10 mouse cellular contexts compared by ENCODE assay signal in genomic region chr2:131911341-131911740, GRCm38 (mm10). TPM values are rescaled to one million over a fixed set of nuclear protein-coding genes. Genes with fewer than 3 reads are reported as not detected.
DNase-seq lines count a peak whose midpoint lies in the region; ATAC-seq lines count a peak whose summit lies in the region.
"Had no signal": no experiment of that assay in that cellular context is flagged by ENCODE, and none has a peak within 500 bp of the region (broad histone marks: within the 10 kb centered on the region; RNA-seq: fewer than 3 reads in every experiment).

No protein-coding gene starts in this region.

- peak overlapping the region; percentile 81; the same call in 1 of the 2 replicates for H3K4me2 ChIP-seq in kidney, embryonic 16.5 days (replicated peaks; ENCODE audit: low read depth, low read length)
- H3K4me2 ChIP-seq in hindbrain, embryonic 11.5 days (replicated peaks; ENCODE audit: low read depth, low read length): peak overlapping the region; percentile 81
- H3K4me2 ChIP-seq in neural tube, embryonic 13.5 days: peak overlapping the region; percentile 64

- no peaks in the 10 kb centered on the region for H3K27me3 ChIP-seq in kidney, embryonic 16.5 days (ENCODE audit: insufficient read depth, low read length)
- no peaks in the 10 kb centered on the region for H3K27me3 ChIP-seq in hindbrain, embryonic 11.5 days (ENCODE audit: control insufficient read depth, insufficient read depth, low read length)
- no peaks in the 10 kb centered on the region for H3K27me3 ChIP-seq in neural tube, embryonic 13.5 days
- H3K27me3 ChIP-seq: Patski had no signal

- H3K4me3 ChIP-seq in kidney, embryonic 16.5 days (ENCODE audit: low read length): no peak overlapping the region; the same call in 1 of the 2 replicates
- H3K4me3 ChIP-seq in hindbrain, embryonic 11.5 days (ENCODE audit: low read depth, low read length): no peak overlapping the region
- H3K4me3 ChIP-seq in neural tube, embryonic 13.5 days: peak overlapping the region; percentile 66

- H3K9me3 ChIP-seq in kidney, embryonic 16.5 days (ENCODE audit: low read length): no peaks in the 10 kb centered on the region
- H3K9me3 ChIP-seq in hindbrain, embryonic 11.5 days (ENCODE audit: control insufficient read depth, low read length): no peaks in the 10 kb centered on the region
- H3K9me3 ChIP-seq in neural tube, embryonic 13.5 days: no peaks in the 10 kb centered on the region; the same call in 1 of the 2 replicates

- no peak for ATAC-seq in kidney, embryonic 16.5 days (ENCODE audit: low FRiP score, low TSS enrichment)
- ATAC-seq in hindbrain, embryonic 11.5 days (ENCODE audit: low FRiP score): no peak
- no peak for ATAC-seq in neural tube, embryonic 13.5 days (ENCODE audit: low read depth)
- no peak for ATAC-seq in activated CD4-positive, CD25-positive, alpha-beta regulatory T cell, adult 4 months
- ATAC-seq: Patski had no signal

- 22% methylated on average over 4 of the region's 4 CpGs for WGBS in kidney, embryonic 16.5 days
- 49% methylated on average over 4 of the region's 4 CpGs for WGBS in hindbrain, embryonic 11.5 days
- 5% methylated on average over 4 of the region's 4 CpGs for WGBS in neural tube, embryonic 13.5 days

- H3K27ac ChIP-seq in kidney, embryonic 16.5 days (ENCODE audit: low read length): no peak overlapping the region
- H3K27ac ChIP-seq in hindbrain, embryonic 11.5 days (ENCODE audit: low read depth, low read length): no peak overlapping the region
- H3K27ac ChIP-seq in neural tube, embryonic 13.5 days (replicated peaks): peak overlapping the region; percentile 95; the same call in 1 of the 2 replicates

- H3K9ac ChIP-seq in kidney, embryonic 16.5 days (replicated peaks; ENCODE audit: low read length): no peak overlapping the region
- H3K9ac ChIP-seq in hindbrain, embryonic 11.5 days (ENCODE audit: low read depth, low read length): no peak overlapping the region
- H3K9ac ChIP-seq in neural tube, embryonic 13.5 days: peak overlapping the region; percentile 87

- DNase-seq in kidney, postnatal 10 days: no peak
- DNase-seq in cerebellum, adult 9-11 months: peak; percentile 83
- no peak for DNase-seq in hindbrain, embryonic 11.5 days (ENCODE audit: low spot score)
- no peak for DNase-seq in left cerebral cortex, adult 9 months (ENCODE audit: low spot score in 2 of 2)
- no peak for DNase-seq in frontal cortex, postnatal 25 days (ENCODE audit: low spot score in 2 of 2)

- H3K4me1 ChIP-seq in kidney, embryonic 16.5 days (ENCODE audit: insufficient read depth, low read length): peaks cover 31% of the 10 kb centered on the region
- H3K4me1 ChIP-seq in hindbrain, embryonic 11.5 days (replicated peaks; ENCODE audit: control insufficient read depth, insufficient read depth, low read length): no peaks in the 10 kb centered on the region
- H3K4me1 ChIP-seq in neural tube, embryonic 13.5 days (replicated peaks): peaks cover 41% of the 10 kb centered on the region

- H3K36me3 ChIP-seq in kidney, embryonic 16.5 days (ENCODE audit: insufficient read depth, low read length): no peaks in the 10 kb centered on the region
- no peaks in the 10 kb centered on the region for H3K36me3 ChIP-seq in hindbrain, embryonic 11.5 days (ENCODE audit: control insufficient read depth, insufficient read depth, low read length)
- H3K36me3 ChIP-seq in neural tube, embryonic 13.5 days: peaks cover 23% of the 10 kb centered on the region

RNA-seq across cellular contexts. Expression of gene Prn, which starts 1.6 kb away (rescaled TPM):
- polyA plus RNA-seq in kidney, embryonic 16.5 days (2015; fragmentation: Nextera tagmentation; extraction: Ambion mirVana): 0.25 TPM in 1 of 2 replicates, not detected in the other
- polyA plus RNA-seq in hindbrain, embryonic 11.5 days (2014; fragmentation: Nextera tagmentation; extraction: Ambion mirVana): not detected in 2 replicates
- not detected in 2 replicates for polyA plus RNA-seq in neural tube, embryonic 13.5 days (2015; fragmentation: Nextera tagmentation; extraction: Ambion mirVana)
- not detected for polyA plus RNA-seq in activated CD4-positive, CD25-positive, alpha-beta regulatory T cell, adult 4 months (2017; shearing (Covaris generic))
- polyA plus RNA-seq: lung, embryonic 16.5 days; Patski had no signal

RNA-seq across cellular contexts. Expression of gene Prnp, which starts 1.6 kb away (rescaled TPM):
- polyA plus RNA-seq in kidney, embryonic 16.5 days (2015; fragmentation: Nextera tagmentation; extraction: Ambion mirVana): 43.2 and 49.6 TPM in 2 replicates
- 34.4 and 35.1 TPM in 2 replicates for polyA plus RNA-seq in hindbrain, embryonic 11.5 days (2014; fragmentation: Nextera tagmentation; extraction: Ambion mirVana)
- 128 and 129 TPM in 2 replicates for polyA plus RNA-seq in neural tube, embryonic 13.5 days (2015; fragmentation: Nextera tagmentation; extraction: Ambion mirVana)
- 10 to 100 TPM in 1 of 2 experiments, 1 to 10 TPM in 1; 7.7 to 12.0 TPM for polyA plus RNA-seq in activated CD4-positive, CD25-positive, alpha-beta regulatory T cell, adult 4 months (2017; shearing (Covaris generic))

RNA-seq across cellular contexts. Expression of gene Prnd, which starts 39.3 kb away (rescaled TPM):
- polyA plus RNA-seq in kidney, embryonic 16.5 days (2015; fragmentation: Nextera tagmentation; extraction: Ambion mirVana): 16.2 and 17.1 TPM in 2 replicates
- polyA plus RNA-seq in hindbrain, embryonic 11.5 days (2014; fragmentation: Nextera tagmentation; extraction: Ambion mirVana): 6.2 and 8.2 TPM in 2 replicates
- polyA plus RNA-seq in neural tube, embryonic 13.5 days (2015; fragmentation: Nextera tagmentation; extraction: Ambion mirVana): 11.5 and 13.9 TPM in 2 replicates
- polyA plus RNA-seq in activated CD4-positive, CD25-positive, alpha-beta regulatory T cell, adult 4 months (2017; shearing (Covaris generic)): under 1 TPM; 0.11 to 0.36 TPM

RNA-seq across cellular contexts. Expression of gene Erv3, which starts 51.8 kb away (rescaled TPM):
- not detected in 2 replicates for polyA plus RNA-seq in kidney, embryonic 16.5 days (2015; fragmentation: Nextera tagmentation; extraction: Ambion mirVana)
- polyA plus RNA-seq in hindbrain, embryonic 11.5 days (2014; fragmentation: Nextera tagmentation; extraction: Ambion mirVana): not detected in 2 replicates
- 0.07 TPM in 1 of 2 replicates, not detected in the other for polyA plus RNA-seq in neural tube, embryonic 13.5 days (2015; fragmentation: Nextera tagmentation; extraction: Ambion mirVana)
- not detected for polyA plus RNA-seq in activated CD4-positive, CD25-positive, alpha-beta regulatory T cell, adult 4 months (2017; shearing (Covaris generic))
- polyA plus RNA-seq: lung, embryonic 16.5 days; Patski had no signal
